Mouse (Mus musculus) midbrain, embryonic 11.5 days (tissue): ENCODE results near the gene Pdlim7. TPM values are rescaled to one million over a fixed set of nuclear protein-coding genes. Genes with fewer than 3 reads are reported as not detected.

ENCODE experiments used
- ATAC-seq: fragments of 200-750 bp; cut with Nextera tagmentation; 2 replicates; pipeline ENCODE4 v1.8.0; 2017; ENCODE audit warnings: moderate TSS enrichment, moderate library complexity; ENCODE audit not compliant: low FRiP score
- DNase-seq: peaks from one replicate; pipeline ENCODE4 v3.0.0; 2015; ENCODE audit warnings: low spot score; ENCODE audit errors: missing footprints
- H3K27ac ChIP-seq: fragments of 300-500 bp; sonication (generic); 2 replicates; pipeline ENCODE4 v1.5.1; 2014; ENCODE audit warnings: low read depth, low read length
- H3K27me3 ChIP-seq: fragments of 300-500 bp; sonication (generic); 2 replicates; pipeline ENCODE4 v1.6.1; 2014; ENCODE audit warnings: mild to moderate bottlenecking, low read length, moderate library complexity, mixed read lengths; ENCODE audit not compliant: control insufficient read depth, insufficient read depth
- H3K36me3 ChIP-seq: fragments of 300-500 bp; sonication (generic); 2 replicates; pipeline ENCODE4 v1.6.1; 2014; ENCODE audit warnings: mild to moderate bottlenecking, low read length, moderate library complexity, mixed read lengths; ENCODE audit not compliant: control insufficient read depth, insufficient read depth
- H3K4me1 ChIP-seq: fragments of 300-500 bp; sonication (generic); 2 replicates; pipeline ENCODE4 v1.6.1; 2014; ENCODE audit warnings: low read length; ENCODE audit not compliant: control insufficient read depth, insufficient read depth
- H3K4me2 ChIP-seq: fragments of 300-500 bp; sonication (generic); 2 replicates; pipeline ENCODE4 v1.6.1; 2014; ENCODE audit warnings: mild to moderate bottlenecking, moderate library complexity
- H3K4me3 ChIP-seq: fragments of 300-500 bp; sonication (generic); 2 replicates; pipeline ENCODE4 v1.5.1; 2014; ENCODE audit warnings: low read depth, low read length
- H3K9ac ChIP-seq: fragments of 300-500 bp; sonication (generic); 2 replicates; pipeline ENCODE4 v1.6.1; 2014; ENCODE audit warnings: low read length
- H3K9me3 ChIP-seq: fragments of 300-500 bp; sonication (generic); 2 replicates; pipeline ENCODE4 v1.6.1; 2016; ENCODE audit warnings: low read length; ENCODE audit not compliant: control insufficient read depth
- WGBS: fragments of 180-500 bp; shearing (Covaris S2); extraction: QIAGEN DNeasy Blood & Tissue Kit; methylation state at CpG from one replicate; pipeline ENCODE4 v1.1.7; 2014; 5-methylcytosine and 5-hydroxymethylcytosine counted together
- microRNA-seq: library from miRNA; unstranded; fragments of <30 nt; microRNA quantifications from one replicate; pipeline ENCODE4, GENCODE M21; 2017
- polyA plus RNA-seq: library from polyadenylated mRNA; unstranded; fragments of >200 nt; fragmentation: Nextera tagmentation; extraction: Ambion mirVana; gene quantifications from 2 replicates; pipeline ENCODE4 v1.2.1, GENCODE M21; 2014

Gene Pdlim7
- polyA plus RNA-seq, 1 experiment from 2014 or later = 140 TPM

GRCm38 (mm10) chr13:55449205-55449604 is 64.3 kb downstream of the Pdlim7 start:
- DNase-seq (no peak), ATAC-seq (no peak)
- no peak overlapping the region for H3K4me2 ChIP-seq
- H3K9ac ChIP-seq = no peak overlapping the region
- H3K9me3 ChIP-seq = no peaks in the 10 kb centered on the region
- no peaks in the 10 kb centered on the region for H3K27me3 ChIP-seq
- peaks cover 14% of the 10 kb centered on the region for H3K4me1 ChIP-seq
- no peak overlapping the region for H3K4me3 ChIP-seq
- peaks cover 28% of the 10 kb centered on the region for H3K36me3 ChIP-seq
- 94% methylated on average over 9 of the region's 9 CpGs for WGBS
- no peak overlapping the region for H3K27ac ChIP-seq

GRCm38 (mm10) chr13:55448131-55448530 is 65.3 kb downstream of the Pdlim7 start:
- no peak overlapping the region for H3K9ac ChIP-seq
- ATAC-seq = no peak

DNA sequence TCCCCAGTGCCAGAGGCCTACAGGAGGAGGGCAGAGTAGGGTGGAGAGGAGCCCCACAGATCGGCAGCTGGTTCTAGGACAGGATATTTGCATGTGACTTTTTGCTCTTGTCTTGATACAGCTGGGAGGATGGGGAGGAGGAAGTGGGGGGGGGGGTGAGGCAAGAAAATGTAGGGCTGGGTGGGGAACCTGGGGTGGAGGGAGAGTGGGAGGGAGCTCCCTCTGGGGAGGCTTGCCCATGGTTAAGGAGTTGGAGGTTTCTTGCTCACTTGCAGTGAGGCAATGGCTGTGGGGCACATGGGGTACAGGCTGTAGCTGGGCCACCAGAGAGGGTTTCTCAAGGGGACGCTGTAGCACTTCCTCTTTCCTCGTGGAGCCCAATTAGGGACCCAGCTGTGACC is 65.9 kb downstream of the Pdlim7 start:
- H3K4me2 ChIP-seq = no peak overlapping the region
- H3K27me3 ChIP-seq = no peaks in the 10 kb centered on the region
- DNase-seq = no peak
- H3K9ac ChIP-seq = peak overlapping the region; percentile 14; the same call in 1 of the 2 replicates
- H3K9me3 ChIP-seq = no peaks in the 10 kb centered on the region
- no peak for ATAC-seq
- 89% methylated on average over 3 of the region's 3 CpGs for WGBS
- peaks cover 18% of the 10 kb centered on the region for H3K4me1 ChIP-seq
- peaks cover 20% of the 10 kb centered on the region for H3K36me3 ChIP-seq
- H3K27ac ChIP-seq = no peak overlapping the region
- H3K4me3 ChIP-seq = no peak overlapping the region

More at GRCm38 (mm10) chr13:55448131-55448530, 65.3 kb downstream of the Pdlim7 start:
- Histone ChIP-seq H3K36me3 (peaks cover 25% of the 10 kb centered on the region), H3K9me3 (no peaks in the 10 kb centered on the region), H3K27me3 (no peaks in the 10 kb centered on the region), H3K27ac (no peak overlapping the region), H3K4me2 (no peak overlapping the region), H3K4me1 (peaks cover 18% of the 10 kb centered on the region), H3K4me3 (no peak overlapping the region)
- 92% methylated on average over 5 of the region's 5 CpGs for WGBS
- DNase-seq = peak; percentile 54

DNA sequence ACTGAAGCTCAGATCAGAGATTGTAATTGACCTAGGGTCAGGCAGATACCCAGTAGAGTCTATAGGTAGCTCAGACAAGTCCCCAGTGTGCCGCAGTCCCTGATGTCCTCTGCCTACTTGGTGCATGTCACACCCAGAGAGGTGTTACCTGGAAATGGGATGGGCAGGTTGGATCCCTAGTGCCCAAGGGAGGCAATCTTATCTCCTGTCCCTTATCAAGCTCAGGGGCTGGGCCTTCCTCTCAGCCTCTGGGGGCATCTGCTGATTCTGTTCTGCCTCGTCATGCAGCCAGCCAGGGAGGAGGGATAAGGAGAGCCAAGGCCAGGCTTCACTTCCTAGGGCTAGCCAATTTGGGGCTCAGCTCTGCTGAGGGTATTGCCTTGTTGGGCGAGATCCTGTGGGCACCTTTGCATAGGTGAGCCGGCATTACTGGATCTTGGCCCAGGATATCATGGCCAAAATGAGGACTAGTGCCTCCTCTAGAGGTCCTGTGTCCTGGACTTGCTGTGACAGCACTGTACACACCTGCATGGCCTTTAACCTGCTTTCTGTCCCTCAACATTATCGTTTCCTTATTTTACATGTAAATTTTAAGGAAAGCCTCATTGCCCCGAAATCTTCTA is 66.9 kb downstream of the Pdlim7 start:
- no peaks in the 10 kb centered on the region for H3K27me3 ChIP-seq
- ATAC-seq (no peak), DNase-seq (peak; percentile 82)
- peak overlapping the region; percentile 94 for H3K9ac ChIP-seq
- H3K9me3 ChIP-seq = no peaks in the 10 kb centered on the region
- H3K27ac ChIP-seq = no peak overlapping the region
- peaks cover 18% of the 10 kb centered on the region for H3K4me1 ChIP-seq
- H3K36me3 ChIP-seq = peaks cover 12% of the 10 kb centered on the region
- WGBS = 84% methylated on average over 6 of the region's 6 CpGs
- H3K4me2 ChIP-seq = peak overlapping the region; percentile 84
- H3K4me3 ChIP-seq = peak overlapping the region; percentile 73

Small RNA genes lying within 50 kb of the gene (microRNA-seq; reads per million reads assigned to microRNA genes)
- gene Mir6943 (1.7 reads per million), gene Mir6944 (84.5 reads per million, percentile 51 among the genes with 10 or more reads in this experiment), gene Mir6945 (2.5 reads per million, percentile 9 among the genes with 10 or more reads in this experiment)

Other genes starting within 250 kb of the Pdlim7 start
- gene Prelid1, start 193.2 kb downstream of the Pdlim7 start, polyA plus RNA-seq = 404 and 434 TPM in 2 replicates
- gene Rab24, start 191.7 kb downstream of the Pdlim7 start, polyA plus RNA-seq = 87.9 and 88.0 TPM in 2 replicates
- gene Mxd3, start 183.9 kb downstream of the Pdlim7 start, polyA plus RNA-seq = 26.9 and 30.6 TPM in 2 replicates
- gene Lman2, start 150.9 kb downstream of the Pdlim7 start, polyA plus RNA-seq = 75.3 and 82.5 TPM in 2 replicates
- gene Rgs14, start 143.9 kb downstream of the Pdlim7 start, polyA plus RNA-seq = 0.37 and 0.72 TPM in 2 replicates
- gene Slc34a1, start 115.5 kb downstream of the Pdlim7 start, polyA plus RNA-seq = not detected in 2 replicates
- not detected in 2 replicates for gene Pfn3, start 98.4 kb downstream of the Pdlim7 start, polyA plus RNA-seq
- 0.14 TPM in 1 of 2 replicates, not detected in the other for gene F12, start 86.9 kb downstream of the Pdlim7 start, polyA plus RNA-seq
- 42.0 and 52.3 TPM in 2 replicates for gene Grk6, start 68.6 kb downstream of the Pdlim7 start, polyA plus RNA-seq
- gene Prr7, start 49.4 kb downstream of the Pdlim7 start, polyA plus RNA-seq = 2.8 and 3.0 TPM in 2 replicates
- 292 and 294 TPM in 2 replicates for gene Dbn1, start 25.6 kb downstream of the Pdlim7 start, polyA plus RNA-seq
- 1.9 TPM in 2 replicates for gene Dok3, start 15.6 kb upstream of the Pdlim7 start, polyA plus RNA-seq
- 66.7 and 73.8 TPM in 2 replicates for gene Ddx41, start 23.0 kb upstream of the Pdlim7 start, polyA plus RNA-seq
- gene Fam193b, start 57.4 kb upstream of the Pdlim7 start, polyA plus RNA-seq = 39.9 and 40.8 TPM in 2 replicates
- 50.0 and 50.8 TPM in 2 replicates for gene Tmed9, start 60.1 kb upstream of the Pdlim7 start, polyA plus RNA-seq
- 16.0 and 21.4 TPM in 2 replicates for gene B4galt7, start 86.2 kb upstream of the Pdlim7 start, polyA plus RNA-seq
- 63.7 and 71.6 TPM in 2 replicates for gene Caml, start 109.3 kb upstream of the Pdlim7 start, polyA plus RNA-seq
- 48.4 and 63.1 TPM in 2 replicates for gene Ddx46, start 121.4 kb upstream of the Pdlim7 start, polyA plus RNA-seq
- 66.0 and 72.3 TPM in 2 replicates for gene B230219D22Rik, start 179.4 kb upstream of the Pdlim7 start, polyA plus RNA-seq
- gene Txndc15, start 201.0 kb upstream of the Pdlim7 start, polyA plus RNA-seq = 91.4 and 101 TPM in 2 replicates
- 30.4 and 34.9 TPM in 2 replicates for gene Pcbd2, start 213.7 kb upstream of the Pdlim7 start, polyA plus RNA-seq